Mouse (Mus musculus) retina, postnatal 7 days (tissue): ENCODE results near the gene Acp5.

Experiments used
- DNase-seq: peaks from one replicate; pipeline ENCODE4 v3.0.0-alpha.2; 2012; ENCODE audit warnings: low read depth, low spot score

Acp5 gene

DNA sequence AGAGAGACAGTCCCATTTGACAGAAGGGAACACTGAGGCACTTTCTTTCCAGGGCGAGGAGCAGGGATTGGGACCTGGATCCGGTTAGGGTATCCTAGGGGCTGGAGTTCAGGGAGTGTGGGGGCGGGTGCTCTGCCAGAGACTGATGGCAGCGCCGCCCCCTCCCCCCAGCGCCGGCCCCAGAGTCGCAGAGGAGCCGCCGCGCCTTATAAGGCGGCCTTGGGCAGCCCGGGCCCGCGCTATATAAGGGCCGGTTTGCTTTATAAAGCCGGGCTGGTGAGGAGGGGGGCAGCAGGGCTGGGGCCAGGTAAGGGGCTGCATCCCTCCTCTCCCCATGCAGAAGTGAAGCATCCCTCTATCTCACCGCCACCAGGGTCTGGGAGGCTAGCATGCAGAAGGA lies 35.6 kb downstream of the Acp5 start:
- no peak for DNase-seq

DNA sequence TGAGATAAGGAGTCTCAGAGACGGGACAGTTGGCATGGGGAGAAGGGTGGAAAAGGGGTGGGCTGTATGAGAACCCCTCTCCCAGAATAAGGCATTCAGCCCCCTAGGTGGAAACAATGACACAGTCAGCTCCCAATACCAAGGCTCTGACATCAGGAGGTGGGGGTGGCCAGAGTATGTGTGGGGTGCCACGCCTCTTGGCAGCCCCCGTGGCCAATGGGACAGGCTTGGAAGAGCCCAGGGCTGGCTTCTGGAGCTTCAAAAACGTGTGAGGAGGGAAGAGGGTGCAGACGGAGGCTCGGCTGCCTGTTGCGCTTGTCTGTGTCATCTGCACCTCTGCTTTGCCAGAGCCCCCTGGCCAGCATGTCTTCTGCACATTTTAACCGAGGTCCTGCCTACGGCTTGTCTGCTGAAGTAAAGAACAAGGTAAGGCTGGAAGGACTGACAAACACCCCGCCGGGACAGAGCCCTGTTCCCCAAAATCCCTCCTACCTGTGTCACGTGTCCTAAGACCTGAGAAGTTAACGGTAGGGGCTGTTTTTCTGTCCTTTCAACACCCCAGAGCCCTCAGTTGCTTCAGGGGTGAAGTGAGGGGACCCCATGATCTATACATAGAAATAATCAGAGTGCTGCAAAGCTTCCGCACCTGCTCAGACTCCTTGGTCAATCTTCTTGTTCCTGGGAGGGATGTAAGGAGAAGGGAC lies 36.4 kb downstream of the Acp5 start, which contains the start of gene Cnn1:
TSS of gene Cnn1 (plus strand) at position 224 of the 704 bp plus-strand sequence.
- no peak for DNase-seq

DNA sequence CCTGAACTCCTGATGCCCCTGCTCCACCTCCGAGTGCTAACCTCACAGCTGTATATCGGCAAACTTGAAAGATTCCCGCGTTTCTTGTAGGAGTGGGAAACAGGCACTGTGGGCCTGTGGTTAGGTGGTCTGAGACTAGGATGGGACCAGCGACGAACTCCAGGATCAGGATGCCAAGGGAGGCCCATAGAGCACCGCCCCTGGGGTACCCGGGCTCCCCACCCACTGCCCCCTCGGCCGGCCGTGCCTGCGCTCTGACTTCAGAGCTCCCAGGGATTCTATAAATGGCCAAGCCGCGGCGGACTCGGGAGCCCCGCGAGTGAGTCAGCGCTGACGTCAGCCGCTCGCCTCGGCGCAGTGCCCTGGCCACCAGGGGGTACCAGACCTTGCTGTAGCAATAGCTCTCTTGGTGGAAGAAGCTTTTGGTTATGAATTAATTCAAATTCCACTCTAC lies 39.6 kb downstream of the Acp5 start:
- DNase-seq = peak; percentile 32

DNA sequence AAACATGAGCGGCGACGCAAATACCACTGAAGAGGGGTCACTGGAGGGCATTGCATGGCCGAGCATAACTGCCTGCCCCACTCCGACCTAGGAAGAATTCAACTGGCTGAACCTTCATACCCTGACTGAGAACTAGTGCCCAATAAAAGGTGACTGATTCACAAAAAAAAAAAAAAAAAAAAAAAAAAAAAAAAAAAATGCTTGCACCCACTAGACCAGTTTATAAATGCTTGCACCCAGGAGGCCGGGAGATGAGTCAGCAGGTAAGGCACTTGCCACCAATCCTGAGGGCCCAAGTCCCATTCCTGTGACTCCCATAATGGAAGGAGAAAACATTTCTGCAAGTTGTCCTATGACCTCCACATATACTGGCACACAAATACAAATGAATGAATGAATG lies 42.8 kb downstream of the Acp5 start:
- no peak for DNase-seq

DNA sequence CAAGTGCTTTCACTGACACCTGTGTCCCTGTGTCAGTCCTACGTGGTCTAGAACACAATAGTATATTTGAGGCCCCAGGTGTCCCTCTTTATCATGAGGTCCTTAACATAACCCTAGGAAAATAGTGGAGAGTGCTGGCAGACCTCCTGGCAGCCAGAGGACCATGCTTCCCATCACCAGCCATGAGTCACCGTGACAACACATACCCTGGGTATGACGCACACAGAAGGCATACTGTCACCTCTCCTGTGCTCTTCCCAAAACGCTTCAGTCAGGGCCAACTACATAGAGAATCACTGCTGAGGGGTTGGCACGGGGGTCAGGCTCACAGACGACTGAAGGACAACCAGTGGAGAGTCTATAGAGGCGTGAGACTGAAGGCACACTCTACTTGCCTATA lies 45.5 kb downstream of the Acp5 start:
- no peak for DNase-seq

DNA sequence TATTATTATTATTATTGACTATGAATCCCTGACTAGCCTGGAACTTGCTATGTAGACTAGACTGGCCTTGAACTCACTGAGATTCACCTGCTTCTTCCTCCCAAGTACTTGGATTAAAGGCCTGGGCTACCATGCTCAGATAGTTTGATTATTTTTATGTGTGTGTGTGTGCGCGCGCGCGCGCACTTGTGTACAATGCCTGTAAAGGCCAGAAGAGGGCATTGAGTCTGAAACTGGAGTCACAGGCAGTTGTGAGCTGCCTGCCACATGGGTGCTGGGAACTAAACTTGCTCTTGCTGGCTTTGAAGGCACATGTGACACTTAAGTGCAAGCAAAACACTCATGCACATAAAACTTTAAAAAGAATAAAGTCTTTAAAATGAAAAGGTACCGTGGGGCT lies 46.2 kb downstream of the Acp5 start:
- DNase-seq = no peak

DNA sequence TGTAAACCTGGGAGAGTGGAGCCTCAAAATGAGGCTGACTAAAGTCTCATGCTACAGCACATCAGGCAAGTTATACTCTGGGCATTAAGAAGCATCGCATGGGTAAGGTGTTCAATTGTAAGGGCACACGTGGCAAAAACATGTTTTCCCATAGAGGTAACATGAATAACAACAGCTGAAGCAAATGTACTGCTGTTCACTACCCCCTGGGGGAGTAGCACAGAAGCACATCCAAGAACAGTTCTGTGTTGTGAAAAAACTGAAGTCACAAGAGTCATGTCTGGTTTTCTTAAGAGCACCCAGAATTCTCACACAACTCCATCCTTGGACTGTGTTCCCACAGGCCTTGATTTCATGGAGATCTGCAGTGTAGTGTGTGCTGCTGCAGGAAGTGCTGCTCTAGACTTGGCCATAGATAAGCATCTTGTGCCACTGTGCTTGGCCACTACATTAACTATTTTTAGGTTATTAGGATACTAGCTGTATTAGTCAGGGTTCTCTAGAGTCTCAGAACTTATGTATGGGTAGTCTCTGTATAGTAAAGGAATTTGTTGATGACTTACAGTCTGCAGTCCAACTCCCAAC lies 48.4 kb downstream of the Acp5 start:
- DNase-seq = no peak

DNA sequence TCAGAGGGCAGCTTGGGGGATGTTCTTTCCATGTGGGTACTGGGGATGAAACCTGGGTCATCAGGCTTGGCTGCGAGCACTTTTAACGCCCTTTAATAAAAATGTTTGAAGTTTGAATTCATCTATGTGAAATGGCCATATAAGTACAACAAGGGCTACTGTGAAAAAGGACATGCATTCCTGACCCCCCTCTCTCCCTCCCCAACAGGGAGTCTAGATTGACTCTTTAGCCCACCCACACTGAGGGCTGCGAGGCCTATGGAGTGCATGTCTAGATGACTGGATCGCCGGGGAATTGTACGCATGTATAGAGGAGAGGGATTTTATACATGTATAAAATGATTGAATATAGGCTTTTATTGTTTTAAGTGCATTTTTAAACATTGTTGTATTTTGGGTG lies 49.5 kb downstream of the Acp5 start:
- no peak for DNase-seq

DNA sequence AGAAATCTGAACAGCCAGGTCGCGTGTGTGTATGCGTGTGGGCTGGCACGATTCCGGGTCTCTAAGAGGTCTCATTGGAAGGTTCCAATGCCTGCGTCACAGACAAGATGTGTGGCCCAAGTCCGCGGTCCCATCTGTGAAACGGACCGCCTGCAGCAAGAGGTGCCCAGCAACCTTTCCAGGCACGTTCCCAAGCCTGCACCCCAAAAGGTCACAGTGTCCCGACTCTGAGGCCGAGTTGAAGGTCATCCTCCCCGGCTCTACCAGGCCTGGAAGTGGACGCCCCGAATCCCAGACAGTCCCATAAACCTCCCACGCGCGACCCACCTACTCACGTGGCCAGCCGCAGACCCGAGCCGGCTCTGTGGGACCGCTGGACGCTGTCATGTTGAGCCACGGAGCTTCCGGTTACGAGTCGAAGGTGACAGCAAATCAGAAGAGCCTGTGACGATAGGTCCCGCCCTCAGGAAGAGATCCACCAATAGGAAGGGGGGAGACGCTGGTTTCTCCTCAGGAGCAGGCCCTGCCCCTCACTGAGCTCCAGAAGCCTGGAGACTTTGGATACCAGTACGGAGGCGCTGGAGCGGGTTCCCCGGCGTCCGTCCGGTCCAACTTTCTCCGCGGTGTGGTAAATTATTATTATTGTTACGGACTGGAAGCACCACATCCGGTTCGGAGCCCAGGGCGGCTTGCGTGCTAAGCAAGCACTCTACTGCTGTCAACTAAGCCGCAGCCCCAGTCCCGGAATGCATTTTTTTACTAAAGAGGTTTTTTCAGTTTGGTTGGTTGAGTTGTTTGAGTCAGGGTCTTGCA lies 50.3 kb downstream of the Acp5 start, which contains the start of gene Ecsit:
TSS of gene Ecsit (minus strand) at position 417 of the 813 bp plus-strand sequence.
- peak; percentile 91 for DNase-seq

DNA sequence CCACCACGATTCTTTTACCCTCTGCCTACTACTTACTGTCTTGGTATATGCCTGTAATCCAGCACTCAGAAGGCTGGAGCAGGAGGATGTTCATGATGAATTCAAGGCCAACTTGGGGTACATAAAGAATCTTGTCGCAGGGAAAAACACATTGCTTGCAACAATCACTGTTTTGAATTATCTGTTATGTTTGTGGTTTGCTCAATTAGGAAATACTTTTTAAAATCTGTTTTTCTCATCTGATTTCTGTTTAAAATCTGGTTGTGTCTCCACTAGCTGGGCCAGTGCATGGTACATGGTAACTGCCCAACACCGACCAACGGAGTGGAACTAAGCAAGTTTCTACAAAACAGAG lies 50.9 kb downstream of the Acp5 start:
- no peak for DNase-seq
